Mouse (Mus musculus) stomach, postnatal 0 days (tissue): ENCODE measurements around the gene Eif2b4.

ENCODE experiments used
- CTCF ChIP-seq: IDR thresholded peaks from 2 replicates; pipeline ENCODE4 v1.5.1; 2016; ENCODE audit warnings: antibody characterized with exemption, low read depth, mild to moderate bottlenecking, moderate library complexity
- EP300 ChIP-seq: optimal IDR thresholded peaks from 2 replicates; pipeline ENCODE3; 2016; ENCODE audit warnings: antibody characterized with exemption

DNA sequence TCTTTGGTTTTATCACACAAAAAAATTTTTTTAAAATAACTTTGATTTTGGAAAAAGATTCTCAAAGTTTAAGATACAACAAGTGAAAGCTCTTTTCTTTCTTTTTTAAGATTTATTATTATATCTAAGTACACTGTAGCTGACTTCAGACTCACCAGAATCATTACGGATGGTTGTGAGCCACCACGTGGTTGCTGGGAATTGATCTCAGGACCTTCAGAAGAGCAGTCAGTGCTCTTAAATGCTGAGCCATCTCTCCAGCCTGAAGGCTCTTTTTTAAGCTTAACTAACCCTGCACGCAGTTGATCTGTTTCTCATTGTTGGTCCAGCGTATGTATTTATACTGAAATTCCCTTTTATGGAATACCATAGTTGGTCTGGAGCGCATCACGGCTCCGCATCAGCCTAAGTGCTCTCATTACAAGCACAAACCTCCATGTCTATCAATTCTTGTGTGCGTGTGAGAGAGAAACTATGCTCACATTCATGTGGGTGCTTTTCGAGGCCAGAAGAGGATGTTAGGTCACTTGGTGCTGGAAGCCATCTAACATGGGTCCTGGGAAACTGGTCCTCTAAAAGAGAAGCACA lies 12.0 kb downstream of the Eif2b4 start:
- TF ChIP-seq CTCF: no peak
- no peak for TF ChIP-seq EP300
